Mouse (Mus musculus): ENCODE measurements around the gene Padi1.
A peak's percentile ranks its signal among the peaks of the same experiment; 100 is the strongest.

Padi1 gene

GRCm38 (mm10) chr4:140845666-140846065, at the start of gene Padi1:
Gene Padi1 (minus strand): TSS chr4:140845778.
- no peak for DNase-seq (ENCODE audit: low spot score in 2 of 2)

DNA sequence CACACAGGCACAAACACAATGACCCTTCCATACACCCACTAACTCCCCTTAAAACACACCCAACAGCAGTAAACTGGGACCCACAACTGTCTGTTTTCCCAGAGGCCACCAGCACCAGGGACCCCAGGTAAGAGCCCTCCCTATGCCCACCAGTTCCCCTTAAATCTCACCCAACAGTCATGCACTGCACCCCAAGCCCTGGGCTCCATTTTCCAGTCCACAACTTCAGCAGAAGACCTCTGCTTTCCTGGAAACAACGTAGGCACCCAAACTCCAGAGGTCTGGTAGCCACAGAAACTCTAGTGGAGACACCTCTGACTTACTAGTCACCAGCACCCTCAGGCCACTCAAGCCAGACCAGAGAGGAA, 46.6 kb upstream of the Padi1 start:
- DNase-seq (ENCODE audit: low spot score in 2 of 2), result no peak

DNA sequence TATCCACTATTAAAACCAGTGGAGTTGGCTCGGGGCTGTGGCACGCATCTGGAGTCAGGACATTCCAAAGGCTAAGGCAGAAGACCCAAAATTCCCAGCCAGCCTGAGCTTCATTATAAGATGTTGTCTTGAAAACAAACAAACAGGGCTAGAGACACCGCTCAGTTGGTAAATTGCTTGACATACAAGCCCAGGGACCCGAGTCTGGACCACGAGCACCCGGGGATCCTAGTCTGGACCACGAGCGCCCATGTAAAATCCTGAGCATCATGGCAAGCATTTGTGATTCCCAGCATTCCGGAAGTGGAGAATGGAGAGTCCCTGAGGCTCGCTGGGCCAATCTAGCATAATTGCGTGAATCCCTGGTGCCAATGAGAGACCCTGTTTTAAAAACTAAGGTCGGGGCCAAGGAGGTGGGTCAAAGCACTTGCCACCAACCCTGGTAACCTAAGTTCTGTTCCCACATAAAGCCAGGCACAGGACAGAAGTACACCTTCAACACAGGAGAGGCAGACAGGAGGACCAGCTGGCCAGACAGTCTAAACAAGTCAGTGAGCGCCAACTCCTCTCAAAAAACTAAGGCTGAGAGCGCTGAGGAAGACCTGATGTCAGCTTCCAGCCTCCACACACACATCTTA, 46.1 kb upstream of the Padi1 start:
- no peak for DNase-seq (ENCODE audit: low spot score in 2 of 2)

- no peak for DNase-seq (ENCODE audit: low spot score in 2 of 2)
These were observed 38.3 kb upstream of the Padi1 start for GRCm38 (mm10) chr4:140883852-140884251.

GRCm38 (mm10) chr4:140882981-140883380, 37.4 kb upstream of the Padi1 start:
- no peak for DNase-seq (ENCODE audit: low spot score in 2 of 2)

- DNase-seq (ENCODE audit: low spot score in 2 of 2), result no peak
These were observed 36.8 kb upstream of the Padi1 start for GRCm38 (mm10) chr4:140882365-140882764.

DNA sequence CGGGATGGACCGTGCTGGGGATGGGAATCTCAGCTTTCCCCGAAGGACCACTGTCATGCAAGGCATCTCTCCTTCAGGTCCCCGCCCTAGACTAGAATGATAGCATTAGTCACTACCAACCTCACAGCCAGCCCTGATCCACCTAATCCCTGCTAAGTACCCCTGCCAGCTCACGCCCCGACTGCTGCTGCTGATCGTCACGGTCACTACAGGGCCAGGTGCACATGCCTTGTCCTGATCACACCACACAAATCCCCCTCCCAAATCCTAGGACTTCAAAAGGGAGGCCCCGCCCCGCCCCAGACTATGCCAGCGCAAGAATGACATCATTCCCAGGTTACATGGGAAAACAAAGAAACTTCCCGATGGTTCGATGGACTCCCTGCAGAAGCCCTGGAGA, 36.2 kb upstream of the Padi1 start:
- DNase-seq (ENCODE audit: low spot score in 2 of 2), result no peak

DNA sequence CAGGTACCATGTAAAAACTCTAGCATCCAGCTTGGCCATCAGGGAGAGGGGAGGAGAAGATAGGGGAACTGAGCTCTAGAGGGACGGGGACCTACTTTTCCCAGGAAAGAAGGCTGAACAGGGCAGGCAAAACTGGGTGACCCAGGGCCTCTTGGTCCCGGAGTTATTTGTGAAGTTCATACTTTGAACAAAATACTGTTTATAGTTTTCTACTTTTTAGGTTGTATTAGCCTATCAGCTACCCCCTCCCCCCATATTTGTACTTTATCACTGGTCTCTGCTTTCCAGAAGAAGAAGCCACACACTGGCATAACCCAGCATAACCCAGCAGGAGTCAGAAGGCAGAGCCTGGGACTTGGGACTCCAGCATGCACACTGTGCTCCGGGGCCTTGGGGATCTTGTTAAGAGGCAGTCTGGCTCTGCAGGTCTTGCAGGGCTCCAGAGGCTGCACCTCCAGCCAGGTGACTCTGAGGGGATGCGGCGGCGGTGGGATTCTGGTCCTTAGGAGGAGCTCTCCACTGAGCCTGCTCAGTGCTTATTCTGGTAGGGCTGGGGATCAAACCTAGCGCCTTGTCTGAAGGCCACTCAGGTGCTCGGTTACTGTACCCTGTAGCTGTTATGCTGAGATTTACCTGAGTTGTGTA, 35.6 kb upstream of the Padi1 start:
- no peak for DNase-seq (ENCODE audit: low spot score in 2 of 2)

GRCm38 (mm10) chr4:140880207-140880606, 34.6 kb upstream of the Padi1 start:
- DNase-seq (ENCODE audit: low spot score in 2 of 2), result no peak

- peak; percentile 22 to 28 for DNase-seq (ENCODE audit: low spot score in 2 of 2)
These were observed 34.2 kb upstream of the Padi1 start for GRCm38 (mm10) chr4:140879739-140880138.

DNA sequence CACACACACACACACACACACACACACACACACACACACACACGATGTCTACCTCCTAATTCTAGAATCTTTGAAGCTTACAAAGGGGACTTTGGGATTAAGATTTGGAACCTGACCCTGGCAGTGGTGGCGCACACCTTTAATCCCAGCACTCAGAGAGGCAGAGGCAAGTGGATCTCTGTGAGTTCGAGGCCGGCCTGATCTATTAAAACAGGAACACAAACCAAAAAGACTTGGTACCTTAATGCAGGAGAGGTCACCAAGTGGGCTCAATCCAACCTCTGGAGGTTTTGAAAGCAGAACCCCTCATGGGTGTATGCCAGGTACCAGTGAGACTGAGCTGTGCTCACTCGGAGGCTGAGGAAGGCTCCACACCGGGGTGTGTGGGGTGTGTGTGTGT, 33.5 kb upstream of the Padi1 start:
- no peak for DNase-seq (ENCODE audit: low spot score in 2 of 2)

DNA sequence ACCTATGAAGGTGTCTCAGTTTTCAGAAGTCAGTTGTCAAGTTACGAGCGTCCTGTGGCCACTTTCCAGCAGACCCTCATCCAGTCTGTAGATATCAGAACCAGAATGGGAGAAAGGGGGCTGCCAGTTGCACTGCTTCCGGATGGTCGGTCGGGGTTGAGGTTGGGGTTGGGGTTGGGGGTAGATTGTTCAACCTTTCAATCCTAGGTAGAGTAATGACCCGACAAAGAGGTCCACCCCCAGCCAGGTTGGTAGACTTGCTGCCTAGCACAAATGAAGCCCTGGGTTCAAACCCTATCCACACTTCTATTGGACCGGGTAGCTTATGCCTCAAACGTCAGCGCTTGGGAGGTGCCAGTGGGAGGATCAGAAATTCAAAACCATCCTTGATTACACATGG, 33.1 kb upstream of the Padi1 start:
- no peak for DNase-seq (ENCODE audit: low spot score in 2 of 2)

GRCm38 (mm10) chr4:140877441-140877840, 31.9 kb upstream of the Padi1 start:
- DNase-seq (ENCODE audit: low spot score in 2 of 2), result no peak

DNA sequence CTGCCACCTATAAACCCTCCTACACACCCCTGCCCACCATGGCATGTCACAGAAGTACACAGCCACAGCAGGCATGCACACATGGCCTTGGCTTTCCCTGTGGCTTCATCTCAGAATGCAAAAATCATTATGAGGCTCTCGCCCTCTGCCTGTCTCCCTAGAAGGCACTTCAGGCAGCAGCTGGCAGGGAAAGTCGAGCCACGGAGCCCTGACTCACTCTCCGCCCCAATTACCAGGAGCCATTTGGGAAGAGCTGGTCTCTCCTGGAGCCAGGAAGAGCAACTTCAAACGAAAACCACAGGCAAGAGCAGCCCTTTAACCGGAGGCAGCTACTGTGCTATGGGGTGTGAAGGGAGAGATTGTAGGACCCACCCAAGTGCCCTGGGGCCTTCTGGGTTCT, 31.1 kb upstream of the Padi1 start:
- no peak for DNase-seq (ENCODE audit: low spot score in 2 of 2)

DNA sequence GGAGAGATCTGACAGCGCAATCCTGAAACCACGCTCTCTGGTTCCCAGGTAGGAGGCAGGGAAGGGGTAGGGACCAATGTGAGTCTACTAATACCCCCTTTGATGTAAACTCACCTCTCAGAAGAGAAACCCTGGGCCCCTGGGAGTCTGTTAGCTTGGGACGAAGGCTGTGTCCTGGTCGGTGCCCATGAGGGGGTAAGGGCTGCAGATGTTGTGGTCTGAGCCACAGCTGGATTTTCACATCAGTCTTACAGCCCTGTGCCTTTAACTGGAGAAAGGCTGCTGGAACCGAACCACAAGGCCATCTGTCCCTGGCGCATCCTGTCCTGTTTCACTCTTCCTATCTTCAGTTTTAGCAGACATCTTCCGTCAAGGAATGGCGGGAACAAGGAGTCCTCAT, 30.6 kb upstream of the Padi1 start:
- DNase-seq (ENCODE audit: low spot score in 2 of 2), result no peak

DNA sequence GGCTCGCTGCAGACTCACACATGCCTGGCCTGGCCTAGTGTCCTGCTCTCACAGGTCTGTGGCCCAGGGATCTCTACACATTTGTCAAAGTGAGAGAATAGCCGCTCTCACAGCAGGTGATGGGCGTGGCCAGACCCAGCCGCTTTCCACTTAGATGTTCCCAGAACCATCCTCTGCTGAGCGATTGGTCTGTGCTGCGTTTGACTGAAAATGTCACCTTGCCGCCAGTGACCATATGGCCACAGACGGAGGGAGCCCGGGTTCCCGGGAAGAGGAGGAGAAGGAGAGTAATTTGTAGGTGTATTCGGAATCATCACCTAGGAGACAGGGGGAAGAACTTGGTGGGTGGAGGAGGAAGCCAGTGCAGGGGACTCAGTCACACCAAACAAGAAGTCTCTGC, 27.4 kb upstream of the Padi1 start:
- no peak for DNase-seq (ENCODE audit: low spot score in 2 of 2)

GRCm38 (mm10) chr4:140872686-140872992, 27.1 kb upstream of the Padi1 start:
- DNase-seq (ENCODE audit: low spot score in 2 of 2), result no peak

- no peak for DNase-seq (ENCODE audit: low spot score in 2 of 2)
These were observed 26.5 kb upstream of the Padi1 start for GRCm38 (mm10) chr4:140871851-140872685.

GRCm38 (mm10) chr4:140871376-140871775, 25.8 kb upstream of the Padi1 start:
- no peak for DNase-seq (ENCODE audit: low spot score in 2 of 2)

- DNase-seq (ENCODE audit: low spot score in 2 of 2), result no peak
These were observed 25.3 kb upstream of the Padi1 start for GRCm38 (mm10) chr4:140870876-140871275.

DNA sequence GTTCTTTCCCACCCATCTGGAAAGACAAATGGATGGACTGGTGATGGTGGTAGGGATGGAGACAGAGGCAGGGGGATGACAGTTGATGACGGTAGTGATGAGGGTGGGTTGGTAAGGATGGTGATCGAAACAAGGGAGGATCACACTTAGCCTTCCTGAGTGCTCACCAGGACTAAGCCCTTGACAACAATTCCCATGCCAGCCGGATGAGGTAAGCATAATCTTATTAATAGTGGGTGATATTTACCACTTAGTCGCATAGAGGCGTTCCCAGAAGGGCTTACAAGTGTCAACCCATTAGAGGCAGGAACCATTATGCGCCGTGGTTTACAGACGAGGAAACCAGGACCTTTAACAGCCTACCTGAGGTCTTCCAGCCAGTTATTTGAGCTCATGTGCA, 24.4 kb upstream of the Padi1 start:
- no peak for DNase-seq (ENCODE audit: low spot score in 2 of 2)

- no peak for DNase-seq (ENCODE audit: low spot score in 2 of 2)
These were observed 23.1 kb upstream of the Padi1 start for GRCm38 (mm10) chr4:140868484-140869190.
